Mouse (Mus musculus): ENCODE measurements around the gene Arhgap8.
A peak's percentile ranks its signal among the peaks of the same experiment; 100 is the strongest.

Arhgap8 gene

DNA sequence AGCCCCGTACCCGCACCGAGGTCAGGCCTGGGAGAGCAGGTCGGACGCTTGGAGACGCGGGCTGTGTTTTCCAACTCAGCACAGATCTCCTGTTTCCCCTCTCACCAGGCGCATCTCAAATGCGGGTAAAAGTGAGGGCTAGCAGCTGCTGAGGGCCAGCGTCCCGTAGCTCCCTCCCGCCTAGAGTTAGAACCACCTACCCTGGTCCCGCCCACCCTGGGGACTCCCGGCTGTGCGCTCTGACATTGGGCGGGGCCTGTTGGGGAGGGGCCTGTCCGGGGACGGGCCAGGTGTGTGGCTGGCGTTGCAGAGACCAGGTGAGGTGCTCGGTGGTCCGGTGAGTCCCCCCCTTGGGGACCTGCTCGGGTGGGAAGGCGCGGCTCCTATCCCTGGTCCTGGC, at the start of gene Arhgap8:
Gene Arhgap8 (plus strand): TSS at position 262 of the 400 bp plus-strand sequence.
- no peak for DNase-seq (ENCODE audit: low spot score in 2 of 2)

DNA sequence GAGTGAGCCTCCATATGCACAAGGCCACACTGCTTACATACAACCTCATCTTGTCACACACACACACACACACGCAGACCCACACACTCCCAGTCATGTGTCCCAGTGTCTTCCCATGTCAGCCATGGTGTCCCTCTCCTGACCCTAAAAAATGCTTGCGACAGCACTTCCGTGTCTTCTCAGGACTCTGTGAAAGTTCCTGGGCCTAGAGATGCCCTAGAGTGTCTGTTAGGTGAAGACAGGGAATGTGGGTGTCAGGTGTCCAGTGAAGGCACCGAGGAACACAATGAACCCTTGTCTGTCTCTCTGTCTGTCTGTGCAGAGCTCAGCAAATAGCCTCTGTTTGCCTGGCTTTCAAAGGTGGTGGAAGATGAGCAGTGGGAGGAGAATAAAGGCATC, 49.2 kb upstream of the Arhgap8 start:
- DNase-seq (ENCODE audit: low spot score in 2 of 2) = no peak

DNA sequence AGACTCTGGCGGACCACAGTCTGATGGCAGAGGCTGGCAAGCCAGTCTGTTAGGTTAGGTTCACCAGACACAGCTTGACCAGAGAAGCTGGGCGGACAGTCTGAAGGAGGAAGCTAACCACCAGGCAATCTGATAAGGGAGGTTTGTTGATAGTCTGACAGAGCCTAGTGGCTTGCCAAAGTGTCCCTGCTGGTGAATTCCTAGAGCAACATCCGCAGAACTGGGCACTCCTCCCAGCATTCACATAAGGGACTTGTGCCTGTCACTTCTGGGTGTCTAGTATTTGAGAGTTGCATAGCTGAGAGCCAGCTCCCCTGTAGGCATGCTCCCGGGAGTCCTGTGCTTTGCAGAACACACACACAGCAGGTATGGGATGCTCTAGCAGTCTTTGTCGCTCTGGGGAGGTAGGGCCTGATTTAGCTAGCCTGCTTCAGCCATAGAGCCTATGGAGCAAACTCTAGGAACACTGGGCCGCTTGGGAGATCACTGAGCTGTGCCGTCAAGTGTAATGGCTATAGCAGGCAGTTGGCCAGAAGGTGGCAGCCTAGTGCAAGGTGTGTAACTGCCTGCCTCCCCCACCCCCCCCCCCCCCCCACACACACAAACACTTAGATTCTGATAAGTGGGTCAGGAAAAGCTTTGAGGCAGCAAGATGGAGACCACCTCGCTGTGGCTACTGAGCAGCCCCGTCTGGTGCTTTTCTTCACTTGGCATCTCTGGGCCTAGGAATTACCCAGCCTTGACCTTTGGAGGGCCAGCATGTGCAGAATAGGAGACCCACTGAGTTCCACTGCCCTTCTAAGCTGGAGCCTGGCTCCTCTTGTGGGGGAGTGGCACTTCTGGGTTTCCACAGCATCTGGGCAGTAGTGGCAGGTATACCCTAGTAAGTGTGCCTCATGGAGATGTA, 48.2 kb upstream of the Arhgap8 start:
- peak in 1 of 2 experiments; percentile 39 for DNase-seq (ENCODE audit: low spot score in 2 of 2)

DNA sequence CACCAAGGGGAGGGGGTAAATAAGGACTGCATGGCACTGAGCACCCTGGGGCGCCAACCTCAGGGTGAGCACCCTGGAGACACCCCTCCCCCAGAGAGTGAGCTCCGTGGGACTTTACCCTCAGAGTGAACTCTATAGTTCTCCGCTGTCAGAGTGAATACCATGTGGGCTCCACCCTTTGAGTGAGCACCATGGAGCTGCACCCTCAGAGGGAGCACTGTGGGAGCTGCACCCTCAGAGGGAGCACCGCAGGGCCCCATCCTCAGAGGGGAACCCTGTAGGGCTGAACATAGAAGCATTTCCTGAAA, 47.6 kb upstream of the Arhgap8 start:
- no peak for DNase-seq (ENCODE audit: low spot score in 2 of 2)

DNA sequence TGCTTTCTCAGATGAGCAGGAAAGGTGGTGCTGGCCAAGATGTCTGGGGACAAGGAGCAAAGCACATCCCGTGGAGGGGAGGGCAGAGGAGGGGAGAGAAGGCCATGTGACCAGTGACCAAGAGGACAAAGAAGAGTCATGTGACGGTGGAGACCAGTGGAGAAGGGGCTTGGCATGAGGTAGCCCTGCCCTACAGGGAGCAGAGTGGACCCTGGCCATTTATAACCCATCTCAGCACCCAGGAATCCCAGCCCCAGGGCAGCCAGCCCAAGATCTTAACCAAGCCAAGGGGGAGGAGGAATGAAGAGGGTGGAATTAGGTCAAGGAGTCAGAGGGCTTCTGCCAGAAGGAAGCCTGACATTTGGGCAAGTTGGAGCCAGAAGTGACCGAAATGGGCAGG, 47.2 kb upstream of the Arhgap8 start:
- no peak for DNase-seq (ENCODE audit: low spot score in 2 of 2)

DNA sequence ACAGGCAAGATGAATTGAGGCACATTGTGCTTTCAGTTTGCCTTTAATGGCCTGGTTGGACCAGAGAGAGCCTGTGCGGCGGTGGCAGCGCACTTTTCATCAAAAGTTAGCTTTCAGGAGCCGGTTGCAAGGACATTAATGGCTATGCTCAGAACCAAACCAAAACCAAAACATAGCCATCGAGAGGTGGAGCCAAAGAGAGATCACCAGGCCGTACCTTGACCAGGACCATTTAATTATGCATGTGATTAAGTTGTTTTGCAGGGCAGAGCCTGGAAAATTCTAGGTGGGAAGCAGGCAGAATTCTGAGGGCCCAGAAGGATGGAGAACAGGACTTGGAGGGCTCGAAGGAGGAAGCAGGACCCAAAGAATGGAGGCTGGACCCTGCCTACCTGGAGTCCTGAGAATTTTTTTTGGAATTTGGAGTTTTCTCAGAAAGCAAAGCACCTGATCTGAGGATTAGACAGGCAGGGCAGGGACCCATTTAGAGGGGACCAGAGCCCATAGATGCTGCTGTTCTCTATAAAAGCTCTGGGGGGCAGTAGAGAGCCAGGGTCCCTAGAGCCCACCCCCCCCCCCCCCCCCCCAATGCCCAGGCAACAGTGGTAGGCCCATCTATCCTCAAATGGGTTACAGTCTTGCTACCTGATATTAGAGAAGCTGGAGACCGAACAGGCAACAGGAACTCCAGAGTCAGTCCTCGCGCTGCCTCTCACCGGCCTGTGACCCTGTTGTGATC, 45.4 kb upstream of the Arhgap8 start:
- no peak for DNase-seq (ENCODE audit: low spot score in 2 of 2)

DNA sequence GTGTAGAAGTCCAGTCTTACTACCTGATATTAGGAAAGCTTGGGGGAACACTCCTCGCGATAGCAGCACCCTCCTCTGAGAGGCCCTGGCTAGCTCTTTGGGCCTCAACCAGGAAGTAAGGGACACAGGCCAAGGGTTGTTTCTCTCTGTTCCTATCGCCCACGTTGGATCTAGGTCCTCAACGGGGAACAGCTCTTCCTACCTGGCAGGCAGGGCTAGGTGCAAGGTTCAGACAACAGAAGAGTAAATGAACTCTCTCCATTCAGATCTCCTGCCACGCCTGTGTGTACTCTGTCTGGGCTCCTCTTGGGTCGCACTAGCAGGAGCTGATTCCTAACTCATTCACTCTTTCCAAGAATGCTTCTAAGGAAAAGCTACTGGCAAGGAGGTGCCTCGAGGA, 44.5 kb upstream of the Arhgap8 start:
- DNase-seq (ENCODE audit: low spot score in 2 of 2) = no peak

DNA sequence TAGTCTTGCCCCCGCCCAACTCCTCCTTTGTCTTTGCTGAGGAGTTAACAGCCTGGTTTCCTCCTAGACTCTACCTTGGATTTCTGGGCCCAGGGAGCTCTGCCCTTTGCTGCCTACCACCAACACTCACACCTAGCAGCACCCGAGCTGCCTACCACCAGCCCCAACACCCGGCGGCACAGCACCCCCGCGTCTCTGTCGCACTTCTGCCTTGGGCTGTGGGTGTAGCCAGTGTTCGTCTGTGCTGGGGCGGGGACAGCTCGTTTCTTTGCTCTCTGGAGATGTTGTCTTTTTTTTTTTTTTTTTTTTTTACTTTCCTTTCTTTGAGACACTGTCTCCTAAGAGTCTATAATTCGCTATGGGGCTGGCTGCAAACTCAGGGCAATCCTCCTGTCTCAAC, 41.9 kb upstream of the Arhgap8 start:
- DNase-seq (ENCODE audit: low spot score in 2 of 2) = peak; percentile 41 to 62

DNA sequence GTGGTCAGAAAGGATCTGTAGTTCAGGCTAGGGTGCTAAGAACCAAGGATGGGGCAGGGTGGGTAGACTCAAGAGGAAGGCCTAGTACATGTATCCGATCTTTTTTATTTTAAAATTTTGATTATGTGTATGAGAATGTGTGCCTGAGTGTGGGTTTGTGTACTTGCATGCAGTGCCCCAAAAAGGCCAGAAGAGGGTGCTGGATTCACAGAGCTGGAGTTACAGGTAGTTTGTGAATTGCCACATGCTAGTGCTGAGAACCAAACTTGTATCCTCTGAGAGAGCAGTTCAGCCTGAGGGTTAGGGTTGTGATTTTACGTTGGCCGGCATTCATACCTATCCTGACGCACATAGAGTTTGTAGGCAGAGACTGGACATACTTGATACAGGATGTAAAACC, 40.8 kb upstream of the Arhgap8 start:
- DNase-seq (ENCODE audit: low spot score in 2 of 2) = no peak

DNA sequence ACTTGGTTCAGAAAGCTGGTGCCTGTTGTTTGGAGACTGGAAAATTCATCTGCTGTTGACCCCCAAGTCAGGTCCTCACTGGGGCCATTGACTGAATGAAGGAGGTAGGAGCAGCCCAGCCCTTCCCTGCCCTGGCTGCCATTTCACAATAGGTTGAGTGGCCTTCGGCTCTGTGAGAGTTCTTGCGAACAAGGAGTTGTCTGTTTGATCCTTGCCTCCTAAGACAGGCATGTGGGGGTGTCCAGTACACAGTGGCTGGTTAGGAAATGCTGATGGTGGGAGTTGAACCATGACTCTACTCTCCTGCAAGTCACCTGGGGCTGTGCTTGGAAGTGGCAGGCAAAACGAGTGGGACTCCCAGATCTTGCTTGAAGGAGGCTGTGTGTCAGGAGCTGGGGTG, 40.1 kb upstream of the Arhgap8 start:
- no peak for DNase-seq (ENCODE audit: low spot score in 2 of 2)

DNA sequence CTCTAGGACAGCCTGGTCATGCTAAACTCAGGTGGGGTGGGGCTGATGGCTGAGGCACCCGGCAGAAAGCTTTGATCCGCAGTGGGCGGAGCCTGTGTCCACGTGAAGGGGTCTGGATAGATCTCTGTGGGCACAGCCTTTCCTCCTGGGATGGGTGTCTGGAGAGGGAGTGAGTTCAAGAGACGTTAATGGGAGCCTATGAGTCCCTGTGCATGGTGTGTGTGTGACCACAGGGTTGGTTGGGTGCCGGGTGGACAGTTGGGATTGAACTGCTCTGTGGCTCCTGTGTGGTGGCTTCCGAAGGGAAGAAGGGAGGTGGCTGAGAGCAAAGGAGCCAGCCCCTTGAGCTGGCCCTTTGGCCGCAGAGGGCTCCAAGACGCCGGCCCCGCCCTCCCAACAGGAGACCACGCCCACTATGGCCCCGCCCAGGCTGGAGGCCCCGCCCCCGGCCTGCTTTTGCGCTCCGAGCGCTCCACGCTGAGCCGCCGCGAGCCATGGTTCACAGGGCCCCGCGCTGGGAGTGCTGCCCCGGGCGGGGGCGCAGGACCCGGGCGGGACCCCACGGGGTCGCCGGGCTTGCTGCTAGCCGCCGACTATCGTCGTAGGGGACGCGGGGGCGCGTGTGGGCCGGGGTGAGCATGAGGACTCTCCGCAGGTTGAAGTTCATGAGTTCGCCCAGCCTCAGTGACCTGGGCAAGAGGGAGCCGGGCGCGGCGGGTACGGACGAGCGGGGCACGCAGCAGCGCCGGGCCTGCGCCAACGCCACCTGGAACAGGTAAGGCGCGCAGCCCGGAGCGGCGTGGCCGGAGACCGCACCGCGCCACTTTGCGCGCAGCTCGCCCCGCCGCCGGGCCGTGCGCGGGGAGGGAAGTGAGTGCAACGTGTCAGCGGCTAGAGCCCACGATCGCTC, 39.1 kb upstream of the Arhgap8 start:
- DNase-seq (ENCODE audit: low spot score in 2 of 2) = peak in 1 of 2 experiments; percentile 51

DNA sequence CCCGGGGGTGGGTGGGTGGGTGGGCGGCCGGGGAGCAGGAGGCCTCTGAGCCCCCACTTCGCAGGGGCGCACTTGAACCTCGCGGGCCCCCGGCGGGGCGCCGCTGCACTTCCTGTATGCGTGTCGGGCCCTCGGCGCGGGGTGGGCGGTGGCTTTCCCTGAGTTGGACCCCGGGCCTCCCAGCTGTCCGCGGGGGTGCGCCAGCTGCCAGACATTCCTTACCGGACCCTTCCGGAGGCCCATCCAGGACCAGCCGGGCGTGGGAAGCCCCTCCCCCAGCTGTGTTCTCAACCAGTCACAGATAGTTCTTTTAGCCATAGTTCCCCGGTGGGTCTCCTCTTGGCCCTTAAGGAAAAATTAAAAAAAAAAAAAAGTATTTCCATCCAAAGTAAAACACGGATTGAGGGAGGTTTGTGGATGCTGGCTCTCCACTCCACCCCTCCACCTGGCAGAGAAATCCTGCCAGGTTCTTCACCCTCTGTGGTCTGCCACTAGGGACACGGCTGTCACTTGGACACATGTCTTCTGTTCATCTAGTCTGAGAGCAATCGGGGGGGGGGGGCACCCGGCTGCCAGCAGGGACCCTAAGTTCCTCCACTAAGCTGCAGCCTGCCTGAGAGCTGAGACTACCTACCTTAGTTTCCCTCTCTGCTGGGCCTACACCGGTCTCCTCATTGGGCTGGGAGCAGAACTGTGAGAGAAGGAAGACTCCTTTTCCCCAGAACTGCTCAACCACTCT, 38.2 kb upstream of the Arhgap8 start:
- no peak for DNase-seq (ENCODE audit: low spot score in 2 of 2)

DNA sequence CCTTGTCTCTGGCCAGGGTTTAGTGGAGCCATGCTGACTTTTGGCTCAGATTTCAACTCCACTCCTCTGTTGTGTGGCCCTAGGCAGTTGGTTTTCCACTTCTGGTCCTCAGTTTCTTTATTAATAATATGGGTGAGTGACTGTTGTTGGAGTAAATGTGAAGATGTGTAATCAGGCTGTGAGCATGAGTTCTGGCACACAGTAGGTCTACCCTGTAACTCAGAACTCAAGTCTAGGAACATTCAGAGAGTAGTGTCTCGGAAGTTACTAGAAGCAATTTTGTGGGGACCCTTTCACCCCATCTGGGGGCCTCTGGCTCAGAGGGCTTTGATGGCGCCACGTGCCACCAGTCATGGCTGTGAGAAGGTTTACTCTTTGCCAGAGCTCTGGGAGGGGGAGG, 37.6 kb upstream of the Arhgap8 start:
- DNase-seq (ENCODE audit: low spot score in 2 of 2) = no peak

DNA sequence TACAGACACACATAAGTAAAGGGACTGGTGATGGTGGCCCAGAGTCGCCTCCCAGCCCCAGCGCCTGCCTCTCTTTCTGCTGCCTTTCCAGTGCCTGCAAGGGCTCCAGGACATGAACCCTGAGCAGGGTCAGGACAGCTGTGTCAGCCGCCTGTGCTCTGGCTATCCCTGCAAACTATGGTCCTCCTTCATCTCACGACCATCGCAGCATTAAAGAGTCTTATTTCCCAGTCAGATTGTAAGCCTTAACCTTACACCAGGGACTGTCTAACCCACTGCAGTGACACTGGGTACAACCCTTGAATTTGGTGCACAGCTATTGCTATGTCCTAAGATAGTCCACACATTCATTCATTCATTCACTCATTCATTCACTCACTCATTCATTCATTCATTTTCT, 37.0 kb upstream of the Arhgap8 start:
- no peak for DNase-seq (ENCODE audit: low spot score in 2 of 2)

DNA sequence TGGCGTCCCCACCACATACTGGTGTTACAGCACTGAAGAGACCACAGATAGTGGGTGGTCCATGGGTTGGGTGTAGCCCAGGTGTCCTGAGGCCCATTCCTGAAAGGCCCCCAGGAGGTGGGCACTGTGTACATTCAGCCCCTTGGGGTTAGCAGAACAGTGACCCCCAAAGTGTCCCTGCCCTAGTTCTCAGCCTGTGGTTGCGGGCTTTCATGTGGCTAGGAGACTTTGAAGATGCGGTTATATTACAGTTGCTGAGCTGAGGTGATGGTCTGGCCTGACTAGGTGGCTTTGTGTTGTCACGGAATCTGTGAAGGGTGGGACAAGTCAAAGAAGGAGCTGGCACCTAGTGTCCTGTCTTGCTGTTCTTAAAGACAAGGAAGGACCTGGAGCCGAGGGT, 35.3 kb upstream of the Arhgap8 start:
- DNase-seq (ENCODE audit: low spot score in 2 of 2) = no peak

DNA sequence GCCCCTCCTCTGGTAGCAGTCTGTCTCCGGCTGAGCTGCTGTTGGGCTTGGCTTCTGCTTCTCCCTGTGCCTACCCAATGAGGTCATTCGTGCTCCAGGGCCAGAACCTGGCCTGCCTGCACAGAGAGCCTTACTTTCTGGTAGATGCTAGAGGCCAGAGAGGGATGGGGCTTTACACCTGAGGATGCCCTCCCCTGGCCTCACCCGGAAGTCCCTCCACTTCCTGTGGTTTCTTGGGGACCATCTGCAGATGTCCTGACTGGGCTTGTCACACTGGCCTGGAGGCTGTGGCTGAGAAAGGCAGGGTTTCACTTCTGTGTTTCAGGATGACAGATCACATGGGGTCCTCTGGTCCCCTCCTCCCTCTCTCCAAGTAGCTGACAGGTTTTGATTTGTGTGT, 34.4 kb upstream of the Arhgap8 start:
- DNase-seq (ENCODE audit: low spot score in 2 of 2) = no peak

DNA sequence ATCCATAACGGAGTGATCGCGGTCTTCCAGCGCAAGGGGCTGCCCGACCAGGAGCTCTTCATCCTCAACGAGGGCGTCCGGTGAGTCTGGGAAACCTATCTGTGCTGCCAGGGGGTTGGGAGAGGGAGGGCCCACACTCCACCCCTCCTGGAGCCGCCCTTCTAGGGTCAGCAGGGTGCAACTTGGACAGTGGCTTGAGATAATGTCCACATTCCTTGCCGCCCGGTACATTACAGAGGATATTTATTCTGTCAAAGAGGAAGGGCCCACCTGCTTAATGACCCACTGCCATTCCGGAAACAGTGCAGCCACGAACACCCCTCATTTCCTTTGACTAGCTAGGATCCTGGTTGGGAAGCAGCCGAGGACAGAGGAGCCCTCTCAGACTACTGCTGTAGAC, 31.9 kb upstream of the Arhgap8 start:
- DNase-seq (ENCODE audit: low spot score in 2 of 2) = no peak

DNA sequence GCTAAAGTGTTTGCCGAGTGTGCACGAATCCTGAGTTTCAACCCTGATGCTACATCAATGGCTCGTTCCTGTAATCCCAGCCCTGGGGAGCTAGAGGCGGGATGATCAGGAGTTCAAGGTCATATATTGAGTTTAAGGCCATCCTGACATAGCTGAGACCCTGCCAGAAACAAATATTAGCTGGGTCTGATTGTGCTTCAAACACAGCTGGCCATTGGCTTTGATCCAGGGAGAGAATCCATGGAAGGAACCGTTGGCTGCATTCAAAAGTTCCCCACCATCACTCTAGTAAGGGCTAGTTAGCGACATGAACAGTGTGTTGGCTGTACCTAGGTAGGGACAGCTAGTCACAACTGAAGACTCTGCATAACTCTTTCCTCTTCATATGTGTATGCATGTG, 30.5 kb upstream of the Arhgap8 start:
- no peak for DNase-seq (ENCODE audit: low spot score in 2 of 2)

DNA sequence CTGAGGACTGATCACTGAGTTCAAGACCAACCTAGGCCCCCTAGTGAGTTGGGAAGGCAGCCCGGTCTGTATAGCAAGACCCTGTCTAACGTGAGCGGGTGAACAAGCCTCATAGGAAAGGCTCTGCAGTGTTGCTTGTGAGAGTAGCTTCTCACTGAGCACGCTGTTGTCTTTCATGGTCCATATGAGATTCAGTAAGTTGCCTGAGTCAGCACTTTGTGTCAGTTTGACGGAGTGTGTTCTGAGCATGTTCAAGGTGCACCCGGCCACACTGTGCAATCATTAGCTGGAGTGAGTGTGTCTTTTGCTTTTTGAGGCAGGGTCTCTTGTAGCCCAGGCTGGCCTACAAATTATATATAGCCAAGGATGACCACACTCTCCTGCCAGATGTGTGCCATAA, 28.3 kb upstream of the Arhgap8 start:
- DNase-seq (ENCODE audit: low spot score in 2 of 2) = no peak

DNA sequence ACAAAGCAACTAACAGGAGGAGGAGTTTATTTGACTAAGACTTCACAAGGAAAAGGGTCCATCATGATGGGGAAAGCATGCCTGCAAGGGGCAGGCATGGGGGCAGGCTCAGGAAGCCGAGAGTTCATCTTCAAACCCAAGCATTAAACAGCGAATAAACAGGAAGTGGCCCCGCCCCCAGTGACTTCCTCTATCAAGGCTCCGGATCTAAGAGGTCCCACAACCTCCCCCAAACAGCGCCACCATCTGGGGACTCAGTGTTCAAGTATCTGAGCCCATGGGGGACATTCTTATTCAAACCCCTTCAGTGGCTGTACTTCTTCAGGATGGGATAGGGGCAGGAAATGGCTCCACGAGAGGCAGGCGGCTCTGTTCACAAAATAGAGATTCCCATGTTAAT, 27.2 kb upstream of the Arhgap8 start:
- no peak for DNase-seq (ENCODE audit: low spot score in 2 of 2)

DNA sequence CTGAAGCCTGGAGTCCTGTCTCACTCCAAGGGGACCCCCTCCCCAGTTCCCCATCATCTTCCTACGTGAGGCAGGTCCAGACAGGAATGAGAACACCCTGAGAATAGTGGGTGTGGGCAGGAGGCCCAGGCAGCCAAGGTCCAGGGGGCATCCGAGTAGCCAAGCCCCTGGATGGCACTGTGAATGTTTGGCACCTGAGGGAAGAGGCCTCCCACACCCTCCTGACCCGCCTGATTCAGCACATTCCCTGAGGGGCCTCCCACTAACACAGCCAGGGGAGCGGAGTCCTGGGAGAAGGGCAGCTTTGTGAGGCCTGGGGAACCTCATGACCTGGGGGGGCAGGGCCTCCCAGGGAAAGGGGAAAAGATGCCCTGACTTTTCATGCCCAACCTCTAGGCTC, 23.8 kb upstream of the Arhgap8 start:
- no peak for DNase-seq (ENCODE audit: low spot score in 2 of 2)

DNA sequence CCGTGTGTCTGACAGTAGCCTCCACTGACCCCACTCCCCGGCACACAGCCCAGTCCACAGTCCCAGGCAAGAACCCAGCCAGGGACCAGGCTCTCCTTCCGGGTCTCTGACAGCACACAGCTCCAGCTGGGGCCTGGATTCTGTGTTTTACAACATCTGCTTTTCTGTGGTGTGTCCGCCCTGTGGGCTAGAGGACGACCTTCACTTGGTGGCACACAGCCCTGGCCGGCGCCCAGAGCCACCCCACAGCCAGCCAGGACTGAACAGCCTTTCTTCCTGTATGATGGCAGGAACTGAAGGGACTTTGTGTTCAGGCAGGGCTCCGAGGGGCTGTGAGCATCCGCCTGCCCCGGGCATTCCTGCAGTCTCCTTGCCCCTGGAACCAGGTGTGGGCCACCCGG, 22.2 kb upstream of the Arhgap8 start:
- peak; percentile 38 to 61 for DNase-seq (ENCODE audit: low spot score in 2 of 2)

All from frontal cortex, postnatal 36 days (tissue).